Mouse (Mus musculus): ENCODE results near the gene Cidec. TPM values are rescaled to one million over a fixed set of nuclear protein-coding genes. Genes with fewer than 3 reads are reported as not detected.
A peak's percentile ranks its signal among the peaks of the same experiment; 100 is the strongest.

The Cidec gene
- polyA plus RNA-seq (2015; fragmentation: Nextera tagmentation; extraction: Ambion mirVana) = 0.14 and 0.40 TPM in 2 replicates

GRCm38 (mm10) chr6:113435664-113436205 is at the start of gene Cidec:
Cidec (minus strand) TSS chr6:113435760.
- Histone ChIP-seq H3K4me1 (ENCODE audit: control insufficient read depth, low read depth, low read length) (no peaks in the 10 kb centered on the region), H3K4me3 (ENCODE audit: low read depth, low read length) (no peak within 1 kb of the TSS), H3K36me3 (ENCODE audit: control insufficient read depth, insufficient read depth) (no peaks in the 10 kb centered on the region), H3K9me3 (replicated peaks; ENCODE audit: control insufficient read depth, low read length) (no peaks in the 10 kb centered on the region), H3K4me2 (ENCODE audit: low read depth, low read length) (no peak within 1 kb of the TSS), H3K27ac (ENCODE audit: low read length) (no peak within 1 kb of the TSS), H3K27me3 (ENCODE audit: control insufficient read depth, insufficient read depth, low read depth, low read length) (no peaks in the 10 kb centered on the region), H3K9ac (ENCODE audit: low read depth, low read length) (no peak within 1 kb of the TSS)
- no peak for ATAC-seq (ENCODE audit: low read depth)
- 53% methylated on average over 9 of the region's 9 CpGs for WGBS (ENCODE audit: insufficient replicate concordance)

DNA sequence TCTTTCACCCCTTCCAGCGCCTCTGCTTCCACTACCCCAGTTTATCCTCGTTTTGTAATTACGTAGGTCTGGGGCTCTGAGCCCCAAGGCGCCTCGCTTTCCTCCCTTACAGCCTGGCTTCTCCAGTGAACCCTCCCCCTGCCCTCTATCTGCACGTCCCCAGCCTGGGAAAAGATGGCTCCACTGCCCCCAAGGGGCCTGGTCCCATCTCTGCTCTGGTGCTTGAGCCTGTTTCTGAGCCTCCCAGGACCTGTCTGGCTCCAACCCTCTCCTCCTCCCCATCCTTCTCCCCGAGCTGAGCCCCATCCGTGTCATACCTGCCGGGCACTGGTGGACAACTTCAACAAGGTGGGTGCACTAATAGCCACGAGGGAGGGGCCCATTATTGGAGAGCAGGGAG is 48.2 kb upstream of the Cidec start:
- ATAC-seq (ENCODE audit: low read depth) = no peak

DNA sequence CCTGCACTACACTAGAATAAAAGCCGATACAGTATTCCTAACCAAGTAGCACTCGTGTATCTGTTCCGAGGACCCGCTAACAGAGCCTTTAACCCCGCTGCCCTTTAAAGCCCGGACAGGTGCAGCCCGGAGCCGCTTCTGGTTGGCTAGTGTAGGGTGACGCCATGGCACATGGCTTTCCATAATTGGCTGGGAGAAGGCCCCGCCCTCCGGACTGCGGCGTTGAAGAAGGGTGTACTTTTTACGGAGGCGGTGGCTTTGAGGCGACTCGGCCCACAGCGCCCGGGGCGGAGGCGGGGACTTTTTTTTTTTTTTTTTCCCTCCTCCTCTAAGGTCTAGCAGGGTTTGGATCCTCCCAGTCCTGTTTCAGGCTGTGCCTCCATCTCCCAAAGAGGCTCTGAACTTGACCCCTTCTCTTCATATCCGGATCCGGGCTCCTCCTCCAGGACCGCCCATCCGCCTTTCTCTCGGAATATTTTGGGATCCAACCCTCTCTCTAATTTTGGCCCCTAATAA is 47.6 kb upstream of the Cidec start, which contains the start of gene Creld1:
TSS of gene Creld1 (plus strand) at position 198 of the 516 bp plus-strand sequence.
- Histone ChIP-seq H3K4me1 (ENCODE audit: control insufficient read depth, low read depth, low read length) (peaks cover 28% of the 10 kb centered on the region), H3K9me3 (replicated peaks; ENCODE audit: control insufficient read depth, low read length) (no peaks in the 10 kb centered on the region), H3K27ac (ENCODE audit: low read length) (peak within 1 kb of the TSS; percentile 53), H3K4me2 (ENCODE audit: low read depth, low read length) (peak within 1 kb of the TSS; percentile 98), H3K36me3 (ENCODE audit: control insufficient read depth, insufficient read depth) (no peaks in the 10 kb centered on the region), H3K9ac (ENCODE audit: low read depth, low read length) (peak within 1 kb of the TSS; percentile 71), H3K27me3 (ENCODE audit: control insufficient read depth, insufficient read depth, low read depth, low read length) (peaks cover 2% of the 10 kb centered on the region; the same call in 1 of the 2 replicates), H3K4me3 (ENCODE audit: low read depth, low read length) (peak within 1 kb of the TSS; percentile 74)
- ATAC-seq (ENCODE audit: low read depth) = peak; percentile 97
- under 1% methylated on average over 26 of the region's 26 CpGs for WGBS (ENCODE audit: insufficient replicate concordance)

More for the DNA sequence above, 48.2 kb upstream of the Cidec start:
- peaks cover 2% of the 10 kb centered on the region; the same call in 1 of the 2 replicates for H3K27me3 ChIP-seq (ENCODE audit: control insufficient read depth, insufficient read depth, low read depth, low read length)
- peak overlapping the region; percentile 74 for H3K4me3 ChIP-seq (ENCODE audit: low read depth, low read length)
- H3K9me3 ChIP-seq (replicated peaks; ENCODE audit: control insufficient read depth, low read length) = no peaks in the 10 kb centered on the region
- 13% methylated on average over 10 of the region's 10 CpGs for WGBS (ENCODE audit: insufficient replicate concordance)
- peak overlapping the region; percentile 71 for H3K9ac ChIP-seq (ENCODE audit: low read depth, low read length)
- peak overlapping the region; percentile 53 for H3K27ac ChIP-seq (ENCODE audit: low read length)
- H3K4me1 ChIP-seq (ENCODE audit: control insufficient read depth, low read depth, low read length) = peaks cover 28% of the 10 kb centered on the region
- H3K4me2 ChIP-seq (ENCODE audit: low read depth, low read length) = peak overlapping the region; percentile 98
- H3K36me3 ChIP-seq (ENCODE audit: control insufficient read depth, insufficient read depth) = no peaks in the 10 kb centered on the region

DNA sequence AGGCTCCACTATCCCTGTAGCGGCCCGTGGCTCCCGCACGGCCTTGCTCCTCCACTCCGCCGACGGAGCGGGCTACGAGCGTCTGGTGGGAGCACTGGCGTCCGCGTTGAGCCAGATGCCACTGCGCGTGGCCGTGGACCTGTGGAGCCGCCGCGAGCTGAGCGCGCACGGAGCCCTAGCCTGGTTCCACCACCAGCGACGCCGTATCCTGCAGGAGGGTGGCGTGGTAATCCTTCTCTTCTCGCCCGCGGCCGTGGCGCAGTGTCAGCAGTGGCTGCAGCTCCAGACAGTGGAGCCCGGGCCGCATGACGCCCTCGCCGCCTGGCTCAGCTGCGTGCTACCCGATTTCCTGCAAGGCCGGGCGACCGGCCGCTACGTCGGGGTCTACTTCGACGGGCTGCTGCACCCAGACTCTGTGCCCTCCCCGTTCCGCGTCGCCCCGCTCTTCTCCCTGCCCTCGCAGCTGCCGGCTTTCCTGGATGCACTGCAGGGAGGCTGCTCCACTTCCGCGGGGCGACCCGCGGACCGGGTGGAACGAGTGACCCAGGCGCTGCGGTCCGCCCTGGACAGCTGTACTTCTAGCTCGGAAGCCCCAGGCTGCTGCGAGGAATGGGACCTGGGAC is 47.0 kb upstream of the Cidec start:
- Histone ChIP-seq H3K4me3 (ENCODE audit: low read depth, low read length) (peak overlapping the region; percentile 74), H3K27me3 (ENCODE audit: control insufficient read depth, insufficient read depth, low read depth, low read length) (peaks cover 2% of the 10 kb centered on the region; the same call in 1 of the 2 replicates), H3K4me1 (ENCODE audit: control insufficient read depth, low read depth, low read length) (peaks cover 26% of the 10 kb centered on the region), H3K4me2 (ENCODE audit: low read depth, low read length) (peak overlapping the region; percentile 98), H3K36me3 (ENCODE audit: control insufficient read depth, insufficient read depth) (no peaks in the 10 kb centered on the region), H3K9me3 (replicated peaks; ENCODE audit: control insufficient read depth, low read length) (no peaks in the 10 kb centered on the region), H3K27ac (ENCODE audit: low read length) (peak overlapping the region; percentile 47; the same call in 1 of the 2 replicates), H3K9ac (ENCODE audit: low read depth, low read length) (peak overlapping the region; percentile 55)
- ATAC-seq (ENCODE audit: low read depth) = peak; percentile 35
- WGBS (ENCODE audit: insufficient replicate concordance) = 2% methylated on average over 65 of the region's 65 CpGs

DNA sequence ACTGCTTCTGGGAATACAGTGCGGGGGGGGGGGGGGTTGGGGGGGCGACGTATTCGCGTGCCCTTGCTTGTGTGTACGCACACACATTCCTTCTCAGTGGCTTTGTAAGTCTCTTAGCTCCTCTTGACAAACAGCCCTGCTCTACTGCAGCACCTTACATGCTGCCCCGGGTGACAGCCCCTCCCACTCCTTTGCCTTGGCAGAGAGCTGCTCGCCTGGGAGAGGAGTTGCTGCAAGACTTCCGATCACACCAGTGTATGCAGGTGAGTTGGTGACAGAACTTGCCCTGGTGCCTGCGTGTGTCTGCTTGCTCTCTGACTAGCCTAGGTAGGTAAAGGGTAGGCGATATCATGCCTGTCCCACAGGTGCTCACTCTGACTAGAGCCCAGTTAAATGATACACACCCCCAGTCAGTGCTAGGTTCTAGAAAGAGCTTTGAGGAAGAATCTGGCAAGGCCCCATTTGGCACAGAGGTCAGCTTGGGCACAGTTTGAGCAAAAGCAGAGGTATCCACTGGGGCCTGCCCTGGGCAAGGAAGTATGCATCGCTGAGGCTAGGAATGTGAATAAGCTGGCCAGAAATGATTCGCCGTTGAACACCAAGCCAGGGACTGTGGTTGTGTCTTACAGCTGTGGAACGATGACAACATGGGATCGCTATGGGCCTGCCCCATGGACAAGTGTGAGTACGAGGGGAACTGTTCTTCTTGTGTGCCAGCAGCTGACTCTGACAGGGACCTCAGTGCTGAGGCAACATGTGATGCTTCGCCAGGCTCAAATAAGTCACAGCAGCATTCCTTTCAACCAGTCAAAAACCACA is 45.2 kb upstream of the Cidec start:
- Histone ChIP-seq H3K4me3 (ENCODE audit: low read depth, low read length) (no peak overlapping the region), H3K9ac (ENCODE audit: low read depth, low read length) (no peak overlapping the region), H3K4me2 (ENCODE audit: low read depth, low read length) (no peak overlapping the region), H3K9me3 (replicated peaks; ENCODE audit: control insufficient read depth, low read length) (no peaks in the 10 kb centered on the region), H3K27me3 (ENCODE audit: control insufficient read depth, insufficient read depth, low read depth, low read length) (peaks cover 2% of the 10 kb centered on the region; the same call in 1 of the 2 replicates), H3K27ac (ENCODE audit: low read length) (no peak overlapping the region), H3K4me1 (ENCODE audit: control insufficient read depth, low read depth, low read length) (peaks cover 16% of the 10 kb centered on the region), H3K36me3 (ENCODE audit: control insufficient read depth, insufficient read depth) (no peaks in the 10 kb centered on the region)
- ATAC-seq (ENCODE audit: low read depth) = no peak
- WGBS (ENCODE audit: insufficient replicate concordance) = 60% methylated on average over 18 of the region's 18 CpGs

GRCm38 (mm10) chr6:113478906-113479305 is 43.3 kb upstream of the Cidec start:
- H3K36me3 ChIP-seq (ENCODE audit: control insufficient read depth, insufficient read depth) = no peaks in the 10 kb centered on the region
- no peak overlapping the region for H3K27ac ChIP-seq (ENCODE audit: low read length)
- no peak overlapping the region for H3K9ac ChIP-seq (ENCODE audit: low read depth, low read length)
- H3K9me3 ChIP-seq (replicated peaks; ENCODE audit: control insufficient read depth, low read length) = no peaks in the 10 kb centered on the region
- no peak overlapping the region for H3K4me3 ChIP-seq (ENCODE audit: low read depth, low read length)
- H3K4me2 ChIP-seq (ENCODE audit: low read depth, low read length) = no peak overlapping the region
- peaks cover 2% of the 10 kb centered on the region; the same call in 1 of the 2 replicates for H3K27me3 ChIP-seq (ENCODE audit: control insufficient read depth, insufficient read depth, low read depth, low read length)
- WGBS (ENCODE audit: insufficient replicate concordance) = 67% methylated on average over 10 of the region's 10 CpGs
- H3K4me1 ChIP-seq (ENCODE audit: control insufficient read depth, low read depth, low read length) = peaks cover 13% of the 10 kb centered on the region
- ATAC-seq (ENCODE audit: low read depth) = no peak

GRCm38 (mm10) chr6:113477353-113477752 is 41.8 kb upstream of the Cidec start:
- 35% methylated on average over 7 of the region's 7 CpGs for WGBS (ENCODE audit: insufficient replicate concordance)
- H3K9ac ChIP-seq (ENCODE audit: low read depth, low read length) = no peak overlapping the region
- peaks cover 3% of the 10 kb centered on the region for H3K4me1 ChIP-seq (ENCODE audit: control insufficient read depth, low read depth, low read length)
- H3K4me2 ChIP-seq (ENCODE audit: low read depth, low read length) = no peak overlapping the region
- H3K36me3 ChIP-seq (ENCODE audit: control insufficient read depth, insufficient read depth) = no peaks in the 10 kb centered on the region
- H3K27me3 ChIP-seq (ENCODE audit: control insufficient read depth, insufficient read depth, low read depth, low read length) = peaks cover under 1% of the 10 kb centered on the region; the same call in 1 of the 2 replicates
- no peak overlapping the region for H3K27ac ChIP-seq (ENCODE audit: low read length)
- ATAC-seq (ENCODE audit: low read depth) = no peak
- no peaks in the 10 kb centered on the region for H3K9me3 ChIP-seq (replicated peaks; ENCODE audit: control insufficient read depth, low read length)
- no peak overlapping the region for H3K4me3 ChIP-seq (ENCODE audit: low read depth, low read length)

GRCm38 (mm10) chr6:113473715-113474114 is 38.2 kb upstream of the Cidec start:
- Histone ChIP-seq H3K4me2 (ENCODE audit: low read depth, low read length) (no peak overlapping the region), H3K4me3 (ENCODE audit: low read depth, low read length) (no peak overlapping the region), H3K9ac (ENCODE audit: low read depth, low read length) (no peak overlapping the region), H3K4me1 (ENCODE audit: control insufficient read depth, low read depth, low read length) (peaks cover 8% of the 10 kb centered on the region), H3K36me3 (ENCODE audit: control insufficient read depth, insufficient read depth) (no peaks in the 10 kb centered on the region), H3K27me3 (ENCODE audit: control insufficient read depth, insufficient read depth, low read depth, low read length) (peaks cover 20% of the 10 kb centered on the region), H3K27ac (ENCODE audit: low read length) (no peak overlapping the region), H3K9me3 (replicated peaks; ENCODE audit: control insufficient read depth, low read length) (no peaks in the 10 kb centered on the region)
- 56% methylated on average over 6 of the region's 6 CpGs for WGBS (ENCODE audit: insufficient replicate concordance)
- ATAC-seq (ENCODE audit: low read depth) = no peak

Measured in liver, embryonic 16.5 days (tissue).